Mouse (Mus musculus): ENCODE data around the gene Slc2a10. TPM values are rescaled to one million over a fixed set of nuclear protein-coding genes. Genes with fewer than 3 reads are reported as not detected.

Gene Slc2a10
- polyA plus RNA-seq (2015; fragmentation: Nextera tagmentation; extraction: Ambion mirVana) = 3.0 and 3.3 TPM in 2 replicates

GRCm38 (mm10) chr2:165503259-165504203, at the start of gene Slc2a10:
Gene Slc2a10, plus strand, starts transcription at chr2:165503787.
- 4% methylated on average over 29 of the region's 32 CpGs for WGBS
- no peaks in the 10 kb centered on the region for H3K9me3 ChIP-seq (ENCODE audit: control insufficient read depth, low read length)
- H3K4me1 ChIP-seq (ENCODE audit: control insufficient read depth, insufficient read depth, low read depth, low read length) = peaks cover 10% of the 10 kb centered on the region
- H3K27ac ChIP-seq (ENCODE audit: low read depth, low read length) = peak within 1 kb of the TSS; percentile 51; the same call in 1 of the 2 replicates
- no peaks in the 10 kb centered on the region for H3K36me3 ChIP-seq (ENCODE audit: control insufficient read depth, insufficient read depth, low read length)
- H3K9ac ChIP-seq (ENCODE audit: low read depth, low read length) = peak within 1 kb of the TSS; percentile 56
- no peaks in the 10 kb centered on the region; the same call in 1 of the 2 replicates for H3K27me3 ChIP-seq (replicated peaks; ENCODE audit: control insufficient read depth, insufficient read depth, low read length)
- peak within 1 kb of the TSS; percentile 34 for H3K4me3 ChIP-seq (ENCODE audit: low read length)
- peak; percentile 83 for ATAC-seq
- H3K4me2 ChIP-seq (ENCODE audit: low read length) = peak within 1 kb of the TSS; percentile 54

GRCm38 (mm10) chr2:165456710-165457109, 46.9 kb upstream of the Slc2a10 start:
- 66% methylated on average over 2 of the region's 2 CpGs for WGBS
- no peak overlapping the region for H3K27ac ChIP-seq (ENCODE audit: low read depth, low read length)
- no peak overlapping the region for H3K4me3 ChIP-seq (ENCODE audit: low read length)
- H3K9ac ChIP-seq (ENCODE audit: low read depth, low read length) = no peak overlapping the region
- H3K27me3 ChIP-seq (replicated peaks; ENCODE audit: control insufficient read depth, insufficient read depth, low read length) = no peaks in the 10 kb centered on the region
- H3K4me1 ChIP-seq (ENCODE audit: control insufficient read depth, insufficient read depth, low read depth, low read length) = no peaks in the 10 kb centered on the region
- no peaks in the 10 kb centered on the region for H3K36me3 ChIP-seq (ENCODE audit: control insufficient read depth, insufficient read depth, low read length)
- H3K9me3 ChIP-seq (ENCODE audit: control insufficient read depth, low read length) = no peaks in the 10 kb centered on the region
- H3K4me2 ChIP-seq (ENCODE audit: low read length) = no peak overlapping the region
- ATAC-seq = no peak

GRCm38 (mm10) chr2:165458189-165458588, 45.4 kb upstream of the Slc2a10 start:
- no peak overlapping the region for H3K27ac ChIP-seq (ENCODE audit: low read depth, low read length)
- H3K27me3 ChIP-seq (replicated peaks; ENCODE audit: control insufficient read depth, insufficient read depth, low read length) = no peaks in the 10 kb centered on the region
- no peak overlapping the region for H3K9ac ChIP-seq (ENCODE audit: low read depth, low read length)
- no peak for ATAC-seq
- WGBS = 74% methylated on average over 5 of the region's 5 CpGs
- H3K4me3 ChIP-seq (ENCODE audit: low read length) = no peak overlapping the region
- H3K4me2 ChIP-seq (ENCODE audit: low read length) = no peak overlapping the region
- H3K36me3 ChIP-seq (ENCODE audit: control insufficient read depth, insufficient read depth, low read length) = no peaks in the 10 kb centered on the region
- no peaks in the 10 kb centered on the region for H3K4me1 ChIP-seq (ENCODE audit: control insufficient read depth, insufficient read depth, low read depth, low read length)
- no peaks in the 10 kb centered on the region for H3K9me3 ChIP-seq (ENCODE audit: control insufficient read depth, low read length)

DNA sequence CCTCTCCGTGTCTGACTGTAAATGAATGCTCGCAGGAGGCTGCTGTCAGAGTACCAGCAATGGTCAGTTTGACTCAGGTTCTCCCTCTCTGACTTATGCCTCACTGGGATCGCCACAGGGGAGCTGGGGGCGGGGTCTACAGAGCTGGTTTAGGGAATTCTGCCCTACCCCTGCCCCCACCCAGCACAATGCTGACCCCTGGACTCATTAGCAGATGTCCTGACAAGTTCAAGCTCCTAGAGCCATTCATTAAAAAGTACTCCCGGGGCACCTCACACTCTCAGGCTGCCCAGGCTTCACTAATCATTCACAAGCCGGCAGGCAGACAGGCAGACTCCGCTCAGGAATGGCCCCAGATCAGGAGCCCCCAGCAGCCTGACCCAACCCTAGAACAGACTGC, 43.9 kb upstream of the Slc2a10 start:
- 27% methylated on average over 7 of the region's 7 CpGs for WGBS
- no peaks in the 10 kb centered on the region for H3K9me3 ChIP-seq (ENCODE audit: control insufficient read depth, low read length)
- H3K4me1 ChIP-seq (ENCODE audit: control insufficient read depth, insufficient read depth, low read depth, low read length) = no peaks in the 10 kb centered on the region
- ATAC-seq = no peak
- no peak overlapping the region for H3K9ac ChIP-seq (ENCODE audit: low read depth, low read length)
- H3K4me2 ChIP-seq (ENCODE audit: low read length) = no peak overlapping the region
- H3K27me3 ChIP-seq (replicated peaks; ENCODE audit: control insufficient read depth, insufficient read depth, low read length) = no peaks in the 10 kb centered on the region
- H3K36me3 ChIP-seq (ENCODE audit: control insufficient read depth, insufficient read depth, low read length) = no peaks in the 10 kb centered on the region
- H3K27ac ChIP-seq (ENCODE audit: low read depth, low read length) = no peak overlapping the region
- no peak overlapping the region for H3K4me3 ChIP-seq (ENCODE audit: low read length)

DNA sequence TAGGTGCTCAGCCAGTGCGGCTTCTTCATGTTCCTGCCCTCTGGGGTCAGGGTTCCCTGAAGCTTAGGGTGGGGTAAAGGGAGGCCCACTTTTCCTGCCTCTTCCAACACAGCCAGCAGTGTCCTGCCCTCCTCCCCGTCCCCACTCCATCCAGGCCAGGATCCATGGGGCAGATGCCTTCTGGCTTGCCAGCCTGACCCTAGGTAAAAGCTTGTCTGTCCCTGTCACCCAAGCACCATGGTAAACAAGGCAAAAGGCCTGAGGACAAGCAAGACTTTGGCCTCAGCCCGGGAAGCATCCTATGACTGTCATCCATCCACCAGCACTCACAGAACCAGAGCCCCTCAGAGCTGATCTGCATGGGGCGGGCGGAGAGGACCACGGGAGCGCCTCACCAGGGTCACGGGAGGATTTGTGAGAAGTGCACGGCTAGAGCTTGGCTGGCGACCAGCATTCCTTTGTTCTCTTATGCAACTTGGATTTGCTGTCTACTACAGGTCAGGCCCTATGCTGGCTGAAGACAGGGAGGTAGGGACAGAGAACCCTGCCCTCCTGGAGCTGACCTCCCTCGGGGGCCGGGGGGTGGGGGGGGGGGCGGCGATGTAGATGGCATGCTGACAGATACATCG, 35.6 kb upstream of the Slc2a10 start:
- no peak overlapping the region for H3K4me2 ChIP-seq (ENCODE audit: low read length)
- 47% methylated on average over 15 of the region's 15 CpGs for WGBS
- H3K27ac ChIP-seq (ENCODE audit: low read depth, low read length) = no peak overlapping the region
- H3K36me3 ChIP-seq (ENCODE audit: control insufficient read depth, insufficient read depth, low read length) = no peaks in the 10 kb centered on the region
- H3K4me1 ChIP-seq (ENCODE audit: control insufficient read depth, insufficient read depth, low read depth, low read length) = no peaks in the 10 kb centered on the region; the same call in none of the 2 replicates
- ATAC-seq = no peak
- H3K9me3 ChIP-seq (ENCODE audit: control insufficient read depth, low read length) = no peaks in the 10 kb centered on the region
- no peak overlapping the region for H3K9ac ChIP-seq (ENCODE audit: low read depth, low read length)
- H3K4me3 ChIP-seq (ENCODE audit: low read length) = no peak overlapping the region
- no peaks in the 10 kb centered on the region; the same call in 1 of the 2 replicates for H3K27me3 ChIP-seq (replicated peaks; ENCODE audit: control insufficient read depth, insufficient read depth, low read length)

DNA sequence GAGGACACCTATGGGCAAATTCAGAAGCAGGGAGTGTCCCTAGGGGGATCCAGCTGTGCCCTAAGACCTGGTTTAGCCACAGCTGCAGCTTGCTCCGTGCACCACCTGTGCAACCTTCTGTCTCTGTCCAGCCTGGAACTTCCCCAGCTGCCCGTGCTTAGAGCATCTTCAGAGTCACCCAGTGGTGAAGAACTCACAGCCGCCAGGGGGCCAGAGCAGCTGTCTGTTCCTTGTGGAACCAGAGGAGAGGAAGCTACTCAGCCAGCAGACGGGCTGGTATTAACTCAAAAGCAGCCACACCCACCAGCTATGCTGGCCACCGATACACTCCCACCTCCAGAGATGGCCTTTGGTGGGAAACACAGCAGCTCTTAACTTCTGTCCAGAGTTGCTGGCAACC, 33.4 kb upstream of the Slc2a10 start:
- H3K4me1 ChIP-seq (ENCODE audit: control insufficient read depth, insufficient read depth, low read depth, low read length) = no peaks in the 10 kb centered on the region; the same call in none of the 2 replicates
- no peaks in the 10 kb centered on the region for H3K9me3 ChIP-seq (ENCODE audit: control insufficient read depth, low read length)
- H3K27me3 ChIP-seq (replicated peaks; ENCODE audit: control insufficient read depth, insufficient read depth, low read length) = no peaks in the 10 kb centered on the region; the same call in 1 of the 2 replicates
- no peak overlapping the region for H3K27ac ChIP-seq (ENCODE audit: low read depth, low read length)
- no peak overlapping the region for H3K4me3 ChIP-seq (ENCODE audit: low read length)
- no peaks in the 10 kb centered on the region for H3K36me3 ChIP-seq (ENCODE audit: control insufficient read depth, insufficient read depth, low read length)
- no peak overlapping the region for H3K4me2 ChIP-seq (ENCODE audit: low read length)
- 47% methylated on average over 5 of the region's 5 CpGs for WGBS
- H3K9ac ChIP-seq (ENCODE audit: low read depth, low read length) = no peak overlapping the region
- ATAC-seq = no peak

- Histone ChIP-seq H3K36me3 (ENCODE audit: control insufficient read depth, insufficient read depth, low read length) (no peaks in the 10 kb centered on the region), H3K27me3 (replicated peaks; ENCODE audit: control insufficient read depth, insufficient read depth, low read length) (no peaks in the 10 kb centered on the region; the same call in 1 of the 2 replicates), H3K27ac (ENCODE audit: low read depth, low read length) (no peak overlapping the region), H3K4me1 (ENCODE audit: control insufficient read depth, insufficient read depth, low read depth, low read length) (no peaks in the 10 kb centered on the region; the same call in none of the 2 replicates), H3K4me3 (ENCODE audit: low read length) (no peak overlapping the region), H3K9me3 (ENCODE audit: control insufficient read depth, low read length) (no peaks in the 10 kb centered on the region), H3K9ac (ENCODE audit: low read depth, low read length) (no peak overlapping the region), H3K4me2 (ENCODE audit: low read length) (no peak overlapping the region)
- ATAC-seq = no peak
- 68% methylated on average over 11 of the region's 11 CpGs for WGBS
Measured at GRCm38 (mm10) chr2:165471943-165472342, 31.6 kb upstream of the Slc2a10 start.

DNA sequence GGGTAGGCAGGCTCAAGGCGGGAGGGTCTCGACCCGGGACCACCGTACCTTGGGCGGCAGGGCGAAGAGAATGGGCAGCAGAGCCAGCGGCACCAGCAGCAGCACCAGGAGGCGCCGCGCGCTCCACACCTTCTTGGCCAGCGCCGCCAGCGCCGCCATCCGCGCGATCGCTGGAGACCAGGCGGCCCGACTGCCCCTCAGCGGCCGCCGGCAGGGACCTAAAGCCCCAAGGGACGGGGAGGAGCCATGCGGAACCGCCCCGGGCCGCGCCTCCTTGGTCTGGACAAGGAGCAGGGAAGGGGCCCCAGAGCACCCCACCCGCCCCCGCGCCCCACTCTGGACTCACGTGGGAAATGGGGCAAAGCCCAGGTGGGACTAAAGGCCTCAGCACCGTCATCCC, 30.6 kb upstream of the Slc2a10 start, which contains the start of gene Slc13a3:
TSS of gene Slc13a3 (minus strand) at position 228 of the 400 bp plus-strand sequence.
- H3K4me3 ChIP-seq (ENCODE audit: low read length) = peak within 1 kb of the TSS; percentile 29
- H3K4me1 ChIP-seq (ENCODE audit: control insufficient read depth, insufficient read depth, low read depth, low read length) = no peaks in the 10 kb centered on the region; the same call in none of the 2 replicates
- no peak for ATAC-seq
- no peaks in the 10 kb centered on the region; the same call in 1 of the 2 replicates for H3K27me3 ChIP-seq (replicated peaks; ENCODE audit: control insufficient read depth, insufficient read depth, low read length)
- H3K36me3 ChIP-seq (ENCODE audit: control insufficient read depth, insufficient read depth, low read length) = no peaks in the 10 kb centered on the region
- 1% methylated on average over 16 of the region's 35 CpGs for WGBS
- H3K9ac ChIP-seq (ENCODE audit: low read depth, low read length) = peak within 1 kb of the TSS; percentile 36
- H3K4me2 ChIP-seq (ENCODE audit: low read length) = peak within 1 kb of the TSS; percentile 53
- no peak within 1 kb of the TSS for H3K27ac ChIP-seq (ENCODE audit: low read depth, low read length)
- no peaks in the 10 kb centered on the region for H3K9me3 ChIP-seq (ENCODE audit: control insufficient read depth, low read length)

- H3K9ac ChIP-seq (ENCODE audit: low read depth, low read length) = no peak overlapping the region
- no peaks in the 10 kb centered on the region; the same call in 1 of the 2 replicates for H3K27me3 ChIP-seq (replicated peaks; ENCODE audit: control insufficient read depth, insufficient read depth, low read length)
- H3K9me3 ChIP-seq (ENCODE audit: control insufficient read depth, low read length) = no peaks in the 10 kb centered on the region
- no peak for ATAC-seq
- no peak overlapping the region for H3K27ac ChIP-seq (ENCODE audit: low read depth, low read length)
- no peaks in the 10 kb centered on the region; the same call in 1 of the 2 replicates for H3K4me1 ChIP-seq (ENCODE audit: control insufficient read depth, insufficient read depth, low read depth, low read length)
- H3K4me2 ChIP-seq (ENCODE audit: low read length) = no peak overlapping the region
- H3K4me3 ChIP-seq (ENCODE audit: low read length) = no peak overlapping the region
- WGBS = 78% methylated on average over 7 of the region's 7 CpGs
- no peaks in the 10 kb centered on the region for H3K36me3 ChIP-seq (ENCODE audit: control insufficient read depth, insufficient read depth, low read length)
Measured at GRCm38 (mm10) chr2:165475412-165475811, 28.2 kb upstream of the Slc2a10 start.
